Mouse (Mus musculus): Measurements from ENCODE around the gene Cdhr4. TPM values are rescaled to one million over a fixed set of nuclear protein-coding genes. Genes with fewer than 3 reads are reported as not detected.

The Cdhr4 gene
- polyA plus RNA-seq (2012; rRNA removed) (63.3 and 98.3 TPM in 2 replicates), polyA plus RNA-seq (2014; fragmentation: Nextera tagmentation; extraction: Ambion mirVana) (13.0 and 20.6 TPM in 2 replicates)

DNA sequence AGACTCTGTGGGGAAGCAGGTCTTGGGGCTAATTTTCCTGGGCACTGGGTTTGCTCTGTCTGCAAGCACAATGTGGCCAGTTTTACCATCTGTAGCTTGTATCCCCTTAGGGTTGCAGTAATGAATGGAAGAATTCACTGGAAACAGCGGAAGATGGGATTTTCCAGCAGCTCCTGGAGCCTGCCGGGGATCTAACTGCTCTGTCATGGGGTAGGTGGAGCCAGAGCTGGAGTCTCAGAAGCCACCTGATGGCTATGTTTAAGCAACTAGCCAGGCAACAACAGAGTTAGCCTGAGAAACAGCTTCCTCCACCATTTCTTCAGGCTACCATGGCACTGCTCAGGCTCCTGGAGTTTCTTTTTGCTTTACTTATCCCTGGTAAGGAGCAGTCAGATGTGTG is at the start of gene Cdhr4:
Gene Cdhr4, plus strand, starts transcription at position 301 of the 400 bp plus-strand sequence.
- Histone ChIP-seq H3K9ac (ENCODE audit: low read depth, low read length, severe bottlenecking) (no peak within 1 kb of the TSS), H3K27me3 (ENCODE audit: control insufficient read depth, insufficient read depth, low read length) (no peaks in the 10 kb centered on the region), H3K36me3 (ENCODE audit: control insufficient read depth, insufficient read depth, low read length) (no peaks in the 10 kb centered on the region), H3K9me3 (ENCODE audit: control insufficient read depth, low read length) (no peaks in the 10 kb centered on the region), H3K4me2 (replicated peaks; ENCODE audit: low read depth, low read length, severe bottlenecking) (no peak within 1 kb of the TSS), H3K4me3 (replicated peaks; ENCODE audit: low read length) (no peak within 1 kb of the TSS), H3K27ac (replicated peaks; ENCODE audit: low read depth, low read length) (peak within 1 kb of the TSS; percentile 48; the same call in 1 of the 2 replicates), H3K4me1 (ENCODE audit: control insufficient read depth, insufficient read depth, low read length) (peaks cover 5% of the 10 kb centered on the region; the same call in 1 of the 2 replicates)
- peak; percentile 27 for DNase-seq (ENCODE audit: low spot score)
- no peak for TF ChIP-seq POLR2A (IDR thresholded peaks at IDR 0.05; ENCODE audit: borderline replicate concordance, extremely low read depth, insufficient read depth, insufficient read length)
- no peak for ATAC-seq (ENCODE audit: low FRiP score, low read depth)
- 24% methylated on average over 2 of the region's 2 CpGs for WGBS

DNA sequence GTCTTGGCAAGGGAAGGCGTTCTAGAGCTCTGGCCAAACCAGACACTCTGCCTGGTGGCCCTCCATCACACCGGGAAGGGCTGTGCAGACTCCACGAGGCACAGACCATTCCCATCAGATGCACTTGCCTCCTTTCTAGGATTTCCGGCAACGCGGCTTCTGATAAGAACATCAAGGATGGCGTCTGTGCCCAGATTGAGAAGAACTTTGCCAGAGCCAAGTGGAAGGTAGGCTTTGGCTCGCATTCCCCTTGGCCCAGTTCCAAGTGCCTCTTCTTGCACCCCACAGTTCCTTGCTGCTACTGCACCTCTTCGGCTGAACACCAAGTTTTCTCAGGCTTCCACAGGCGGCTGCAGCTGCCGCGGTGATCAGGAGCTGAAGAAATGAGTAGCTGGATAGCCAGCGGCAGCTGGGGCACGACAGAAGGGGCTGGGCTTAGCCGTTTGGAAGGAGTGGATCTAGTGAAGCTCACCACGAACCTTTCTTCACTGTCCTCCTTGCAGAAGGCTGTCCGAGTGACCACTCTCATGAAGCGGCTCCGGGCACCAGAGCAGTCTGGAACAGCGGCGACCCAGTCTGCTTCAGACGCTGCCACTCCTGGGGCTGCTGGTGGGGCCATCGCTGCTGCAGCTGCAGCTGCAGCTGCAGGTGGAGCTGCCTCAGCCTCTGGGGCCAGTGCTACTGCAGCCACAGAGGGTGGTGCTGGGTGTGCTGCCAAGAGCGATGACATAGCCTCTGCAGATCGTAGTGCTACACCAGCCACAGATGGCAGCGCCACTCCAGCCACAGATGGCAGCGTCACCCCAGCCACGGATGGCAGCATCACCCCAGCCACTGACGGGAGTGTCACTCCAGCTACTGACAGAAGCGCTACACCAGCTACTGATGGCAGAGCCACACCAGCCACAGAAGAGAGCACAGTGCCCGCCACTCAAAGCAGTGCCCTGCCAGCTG is 44.8 kb upstream of the Cdhr4 start:
- Histone ChIP-seq H3K36me3 (ENCODE audit: control insufficient read depth, insufficient read depth, low read length) (no peaks in the 10 kb centered on the region; the same call in 1 of the 2 replicates), H3K9ac (ENCODE audit: low read depth, low read length, severe bottlenecking) (no peak overlapping the region), H3K27me3 (ENCODE audit: control insufficient read depth, insufficient read depth, low read length) (no peaks in the 10 kb centered on the region), H3K27ac (replicated peaks; ENCODE audit: low read depth, low read length) (no peak overlapping the region), H3K9me3 (ENCODE audit: control insufficient read depth, low read length) (no peaks in the 10 kb centered on the region), H3K4me3 (replicated peaks; ENCODE audit: low read length) (no peak overlapping the region), H3K4me2 (replicated peaks; ENCODE audit: low read depth, low read length, severe bottlenecking) (no peak overlapping the region), H3K4me1 (ENCODE audit: control insufficient read depth, insufficient read depth, low read length) (peaks cover 3% of the 10 kb centered on the region; the same call in 1 of the 2 replicates)
- no peak for TF ChIP-seq POLR2A (IDR thresholded peaks at IDR 0.05; ENCODE audit: borderline replicate concordance, extremely low read depth, insufficient read depth, insufficient read length)
- no peak for DNase-seq (ENCODE audit: low spot score)
- ATAC-seq (ENCODE audit: low FRiP score, low read depth), result no peak
- WGBS, result 88% methylated on average over 31 of the region's 31 CpGs

DNA sequence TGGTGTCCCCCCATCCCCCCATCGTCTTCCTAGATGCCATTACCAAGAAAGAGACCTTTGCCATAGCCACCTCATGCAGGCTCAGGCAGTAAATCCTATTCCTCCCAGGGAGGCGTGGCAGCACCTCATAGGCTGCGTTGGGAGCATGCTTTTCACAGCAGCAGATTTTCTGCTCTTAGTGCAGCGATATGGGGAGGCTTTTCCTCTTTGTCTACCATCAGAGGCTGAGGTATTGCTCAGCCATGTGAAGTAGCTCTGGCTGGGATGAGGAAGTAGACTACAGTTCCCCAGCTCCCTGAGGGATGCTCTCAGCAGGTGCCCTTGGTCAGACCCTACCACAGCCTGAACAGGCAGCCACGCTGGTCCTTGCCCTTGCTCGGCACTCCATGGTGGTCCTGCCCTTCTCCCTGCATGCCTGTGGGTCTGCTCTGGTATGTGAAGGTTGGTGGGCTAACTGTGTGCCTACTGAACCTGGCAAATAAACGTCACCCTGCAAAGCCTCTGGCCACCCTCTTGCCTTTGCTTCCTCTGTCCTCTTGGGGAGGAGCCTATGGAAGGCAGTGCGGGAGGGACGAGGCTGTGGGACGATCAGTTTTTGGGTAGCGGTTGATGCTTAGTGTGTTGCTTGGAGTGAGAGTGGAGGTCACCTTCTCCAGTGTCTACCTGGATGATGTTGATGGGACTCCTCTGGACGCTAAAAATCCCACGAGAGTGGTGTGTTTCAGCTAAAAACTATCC is 42.9 kb upstream of the Cdhr4 start:
- Histone ChIP-seq H3K27ac (replicated peaks; ENCODE audit: low read depth, low read length) (no peak overlapping the region), H3K4me2 (replicated peaks; ENCODE audit: low read depth, low read length, severe bottlenecking) (no peak overlapping the region), H3K4me3 (replicated peaks; ENCODE audit: low read length) (no peak overlapping the region), H3K9me3 (ENCODE audit: control insufficient read depth, low read length) (no peaks in the 10 kb centered on the region), H3K9ac (ENCODE audit: low read depth, low read length, severe bottlenecking) (no peak overlapping the region), H3K27me3 (ENCODE audit: control insufficient read depth, insufficient read depth, low read length) (no peaks in the 10 kb centered on the region), H3K4me1 (ENCODE audit: control insufficient read depth, insufficient read depth, low read length) (peaks cover 3% of the 10 kb centered on the region; the same call in 1 of the 2 replicates), H3K36me3 (ENCODE audit: control insufficient read depth, insufficient read depth, low read length) (no peaks in the 10 kb centered on the region; the same call in 1 of the 2 replicates)
- 84% methylated on average over 13 of the region's 13 CpGs for WGBS
- ATAC-seq (ENCODE audit: low FRiP score, low read depth), result no peak
- TF ChIP-seq POLR2A (IDR thresholded peaks at IDR 0.05; ENCODE audit: borderline replicate concordance, extremely low read depth, insufficient read depth, insufficient read length), result no peak
- DNase-seq (ENCODE audit: low spot score), result no peak

DNA sequence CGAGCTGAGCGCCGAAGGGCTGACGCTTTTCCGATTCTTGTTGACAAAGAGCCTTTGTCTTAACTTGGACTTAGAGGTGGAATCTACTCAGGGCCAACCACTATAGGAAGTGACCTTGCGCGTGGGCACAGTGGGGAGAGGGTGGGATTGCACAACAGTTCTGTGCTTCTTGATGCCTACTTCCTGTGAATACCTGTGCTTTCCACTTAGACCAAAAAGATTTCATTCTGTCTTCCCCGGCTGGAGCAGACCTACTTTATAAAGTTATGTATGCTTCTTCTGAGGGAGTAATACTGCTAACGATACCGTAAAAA is 42.4 kb upstream of the Cdhr4 start, which contains the start of gene Traip:
Gene Traip, plus strand, starts transcription at position 215 of the 314 bp plus-strand sequence.
- peak within 1 kb of the TSS; percentile 78 for H3K4me2 ChIP-seq (replicated peaks; ENCODE audit: low read depth, low read length, severe bottlenecking)
- no peak for TF ChIP-seq POLR2A (IDR thresholded peaks at IDR 0.05; ENCODE audit: borderline replicate concordance, extremely low read depth, insufficient read depth, insufficient read length)
- H3K9ac ChIP-seq (ENCODE audit: low read depth, low read length, severe bottlenecking), result peak within 1 kb of the TSS; percentile 59
- H3K27ac ChIP-seq (replicated peaks; ENCODE audit: low read depth, low read length), result peak within 1 kb of the TSS; percentile 65; the same call in 1 of the 2 replicates
- ATAC-seq (ENCODE audit: low FRiP score, low read depth), result no peak
- H3K4me1 ChIP-seq (ENCODE audit: control insufficient read depth, insufficient read depth, low read length), result peaks cover 3% of the 10 kb centered on the region; the same call in 1 of the 2 replicates
- H3K36me3 ChIP-seq (ENCODE audit: control insufficient read depth, insufficient read depth, low read length), result no peaks in the 10 kb centered on the region; the same call in 1 of the 2 replicates
- 91% methylated on average over 10 of the region's 10 CpGs for WGBS
- H3K9me3 ChIP-seq (ENCODE audit: control insufficient read depth, low read length), result no peaks in the 10 kb centered on the region
- H3K4me3 ChIP-seq (replicated peaks; ENCODE audit: low read length), result peak within 1 kb of the TSS; percentile 68
- DNase-seq (ENCODE audit: low spot score), result no peak
- no peaks in the 10 kb centered on the region for H3K27me3 ChIP-seq (ENCODE audit: control insufficient read depth, insufficient read depth, low read length)

Measured in limb, embryonic 14.5 days (tissue).